Mouse (Mus musculus) testis, adult 2 months (tissue): ENCODE measurements around the gene Irf2bp2. TPM values are rescaled to one million over a fixed set of nuclear protein-coding genes. Genes with fewer than 3 reads are reported as not detected.

Experiments
- H3K27ac ChIP-seq: fragments of 200-500 bp; 2 replicates; pipeline ENCODE4 v1.5.1; 2012; ENCODE audit warnings: low read depth, low read length; ENCODE audit not compliant: control insufficient read depth, insufficient read depth
- H3K27me3 ChIP-seq: fragments of 200-500 bp; 2 replicates; pipeline ENCODE4 v1.6.1; 2012; ENCODE audit warnings: mild to moderate bottlenecking, low read length, moderate library complexity; ENCODE audit not compliant: control insufficient read depth, insufficient read depth
- H3K36me3 ChIP-seq: fragments of 200-500 bp; 2 replicates; pipeline ENCODE4 v1.6.1; 2012; ENCODE audit warnings: mild to moderate bottlenecking, low read length; ENCODE audit not compliant: control insufficient read depth, insufficient read depth
- H3K4me1 ChIP-seq: fragments of 200-500 bp; 2 replicates; pipeline ENCODE4 v1.6.1; 2012; ENCODE audit warnings: low read length; ENCODE audit not compliant: control insufficient read depth, insufficient read depth
- H3K4me3 ChIP-seq: fragments of 200-500 bp; 2 replicates; pipeline ENCODE4 v1.5.1; 2012; ENCODE audit warnings: low read depth, mild to moderate bottlenecking, low read length, moderate library complexity, mixed read lengths; ENCODE audit not compliant: control insufficient read depth
- CTCF ChIP-seq: fragments of 200-500 bp; IDR thresholded peaks from 2 replicates; pipeline ENCODE4 v1.5.1; 2012; ENCODE audit warnings: low read depth, mild to moderate bottlenecking, inconsistent platforms, low read length, moderate library complexity; ENCODE audit not compliant: control insufficient read depth, insufficient read depth, insufficient replicate concordance
- POLR2A ChIP-seq: fragments of 200-500 bp; IDR thresholded peaks from 2 replicates; pipeline ENCODE4 v1.6.1; 2012; ENCODE audit warnings: low read depth, mild to moderate bottlenecking, inconsistent platforms, low read length, moderate library complexity; ENCODE audit not compliant: control insufficient read depth
- polyA plus RNA-seq: library from polyadenylated mRNA; depleted of rRNA; stranded (reverse); fragments of >200 nt; gene quantifications from 2 replicates; pipeline ENCODE4 v1.2.3, GENCODE M21; 2012; rRNA removed

Gene Irf2bp2
- polyA plus RNA-seq, 1 experiment, result 3.3 TPM

DNA sequence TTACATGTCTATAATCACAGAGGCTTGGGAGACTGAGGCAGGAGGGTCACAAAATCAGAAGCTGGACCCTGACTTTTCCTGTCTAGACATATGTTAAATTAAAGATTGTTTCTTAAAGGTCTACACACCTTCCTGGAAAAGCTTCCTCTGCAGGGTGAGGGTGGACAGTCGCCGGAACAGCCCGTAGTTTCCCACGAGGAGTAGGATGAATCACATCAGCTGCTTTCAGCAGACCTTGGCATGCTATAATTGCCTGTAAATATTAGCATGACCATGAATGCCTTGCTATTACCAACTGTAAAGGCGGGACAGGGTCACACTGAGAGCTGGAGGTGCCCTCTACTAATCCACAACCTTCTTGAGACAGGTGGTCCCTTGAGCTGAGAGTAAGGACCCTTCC, 53.5 kb downstream of the Irf2bp2 start:
- Histone ChIP-seq H3K27me3 (no peaks in the 10 kb centered on the region), H3K4me1 (peaks cover 3% of the 10 kb centered on the region; the same call in 1 of the 2 replicates), H3K4me3 (no peak overlapping the region), H3K27ac (peak overlapping the region; percentile 7; the same call in 1 of the 2 replicates), H3K36me3 (no peaks in the 10 kb centered on the region)
- TF ChIP-seq POLR2A, result no peak
- no peak for TF ChIP-seq CTCF

DNA sequence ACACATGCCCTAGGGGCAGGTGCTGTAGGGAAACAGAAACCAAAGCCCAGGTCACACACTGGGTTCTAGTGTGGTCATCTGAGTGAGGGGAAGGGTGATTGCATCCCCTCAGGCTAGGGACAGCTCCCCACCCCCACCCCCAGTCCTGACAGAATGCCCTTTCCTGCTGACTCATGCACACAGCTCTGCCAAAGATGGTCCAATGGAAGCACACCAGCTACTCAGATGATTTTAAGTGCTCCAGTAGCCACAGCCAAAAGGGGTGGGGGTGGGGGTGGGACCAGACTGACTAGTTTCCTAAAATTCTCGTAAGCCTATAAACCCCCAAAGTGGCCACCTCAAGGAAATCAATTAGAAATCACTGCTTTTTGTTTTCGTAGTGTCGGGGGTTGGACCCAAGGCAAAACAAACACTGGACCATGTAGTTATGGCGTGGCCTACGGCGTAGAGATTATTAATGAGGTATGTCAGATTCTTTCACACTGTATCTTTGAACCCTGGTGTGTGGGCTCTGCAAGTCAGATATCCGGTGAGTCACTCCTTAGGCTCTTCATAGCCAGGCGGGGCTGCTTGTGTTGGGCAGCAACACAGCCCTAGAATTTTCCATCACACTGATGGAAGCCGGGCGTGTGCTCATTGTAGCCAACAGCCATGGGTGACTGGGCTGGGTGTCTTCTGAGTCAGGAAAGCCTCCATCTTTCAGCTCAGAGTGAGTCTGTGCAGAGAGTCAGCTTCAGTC, 54.3 kb downstream of the Irf2bp2 start:
- H3K4me1 ChIP-seq, result peaks cover 3% of the 10 kb centered on the region; the same call in 1 of the 2 replicates
- TF ChIP-seq CTCF, result no peak
- no peak for TF ChIP-seq POLR2A

DNA sequence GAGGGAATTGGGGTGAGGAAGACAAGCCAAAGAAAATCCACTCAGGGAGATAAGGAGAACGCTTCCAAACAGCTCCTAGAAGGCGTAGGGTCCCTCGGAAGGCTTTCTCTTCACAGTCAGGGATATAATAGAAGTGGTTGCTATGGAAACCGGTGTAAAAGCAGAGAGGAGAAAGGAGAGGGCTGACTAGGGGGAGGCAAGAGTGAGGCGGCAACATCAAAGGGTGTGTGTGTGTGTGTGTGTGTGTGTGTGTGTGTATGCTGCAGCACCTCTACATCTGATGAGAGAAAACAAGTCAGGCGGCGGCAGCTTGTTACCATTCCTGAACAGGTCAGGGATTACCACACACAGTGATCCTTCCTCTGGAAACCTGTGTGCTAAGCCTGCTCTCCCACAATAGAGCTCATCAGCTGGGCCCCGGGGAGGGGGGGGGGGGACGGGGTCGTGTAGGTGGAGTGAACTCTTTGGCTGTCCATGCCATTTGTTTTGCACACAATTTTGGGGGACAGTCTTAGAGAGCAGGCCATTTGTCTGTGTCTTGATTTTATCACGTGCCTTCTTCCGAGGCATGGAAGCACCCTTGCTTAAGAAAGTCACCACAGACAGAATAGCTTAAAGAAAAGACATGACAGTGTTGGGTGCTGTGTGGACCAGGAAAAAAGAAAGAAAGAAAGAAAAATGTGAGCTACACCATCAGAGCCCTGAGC, 55.0 kb downstream of the Irf2bp2 start:
- no peak overlapping the region for H3K4me3 ChIP-seq
- TF ChIP-seq CTCF (no peak), POLR2A (no peak)
- no peaks in the 10 kb centered on the region for H3K36me3 ChIP-seq
- peaks cover 3% of the 10 kb centered on the region; the same call in 1 of the 2 replicates for H3K4me1 ChIP-seq
- no peaks in the 10 kb centered on the region for H3K27me3 ChIP-seq
- peak overlapping the region; percentile 43 for H3K27ac ChIP-seq

More for the DNA sequence above, 54.3 kb downstream of the Irf2bp2 start:
- peak overlapping the region; percentile 7 for H3K27ac ChIP-seq
- H3K36me3 ChIP-seq, result no peaks in the 10 kb centered on the region
- H3K4me3 ChIP-seq, result no peak overlapping the region
- H3K27me3 ChIP-seq, result no peaks in the 10 kb centered on the region

Other genes starting within 250 kb of the Irf2bp2 start
- gene Coa6, start 171.5 kb downstream of the Irf2bp2 start, polyA plus RNA-seq, result 12.2 and 13.8 TPM in 2 replicates
- 0.27 and 0.40 TPM in 2 replicates for gene Tarbp1, start 118.9 kb downstream of the Irf2bp2 start, polyA plus RNA-seq